Mouse (Mus musculus) kidney, postnatal 36 days (tissue): ENCODE data around the gene Flt3l.
A peak's percentile ranks its signal among the peaks of the same experiment; 100 is the strongest.

Experiments
- DNase-seq, 2 experiments: peaks; one replicate each; pipeline ENCODE4 v3.0.0; 2021 to 2022; ENCODE audit warnings: mixed read lengths in 2 of 2

The Flt3l gene

DNA sequence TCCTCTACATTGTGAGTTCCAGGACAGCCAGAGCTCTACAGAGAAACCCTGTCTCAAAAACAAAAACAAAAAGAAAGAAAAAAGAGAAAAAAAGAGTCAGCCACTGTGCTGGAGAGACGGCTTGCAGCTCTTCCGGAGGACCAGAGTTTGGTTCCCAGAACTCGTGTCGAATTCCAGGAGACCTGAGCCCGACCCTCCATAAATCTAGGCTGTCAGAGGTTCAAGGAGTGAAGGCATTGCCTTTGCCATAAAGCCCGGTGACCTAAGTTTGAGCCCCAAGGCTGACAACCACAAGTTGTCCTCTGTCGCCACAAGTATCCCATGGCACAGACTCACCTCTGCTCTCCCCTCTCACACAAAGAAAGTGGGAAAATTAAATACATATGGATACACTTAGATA, 42.1 kb downstream of the Flt3l start:
- DNase-seq: no peak

- DNase-seq: peak in 1 of 2 experiments; percentile 31
These were observed 42.7 kb downstream of the Flt3l start for GRCm38 (mm10) chr7:45093516-45093905.

- DNase-seq: no peak
These were observed 43.3 kb downstream of the Flt3l start for GRCm38 (mm10) chr7:45092828-45093515.

DNA sequence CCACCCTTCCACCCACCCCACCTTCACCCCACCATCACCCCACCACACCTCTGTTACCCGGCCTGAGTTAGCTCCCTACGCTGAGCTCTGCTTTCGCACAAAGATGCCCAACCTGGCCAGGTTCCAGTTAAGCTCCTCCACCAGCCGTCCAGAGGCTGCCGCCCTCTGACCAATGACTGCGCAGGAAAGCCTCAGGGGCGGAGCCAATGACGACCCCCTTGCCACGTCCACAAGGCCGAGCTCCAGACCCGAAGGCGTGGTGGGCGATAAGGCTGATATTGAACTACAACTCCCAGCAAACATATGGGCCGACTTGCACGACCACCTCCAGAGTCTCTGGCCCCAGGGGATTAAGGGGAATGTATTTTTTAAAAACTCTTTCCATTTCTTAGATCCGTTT, 44.2 kb downstream of the Flt3l start, which contains the start of gene Rcn3:
Rcn3 (minus strand) TSS at position 174 of the 400 bp plus-strand sequence.
- peak; percentile 80 to 83 for DNase-seq

DNA sequence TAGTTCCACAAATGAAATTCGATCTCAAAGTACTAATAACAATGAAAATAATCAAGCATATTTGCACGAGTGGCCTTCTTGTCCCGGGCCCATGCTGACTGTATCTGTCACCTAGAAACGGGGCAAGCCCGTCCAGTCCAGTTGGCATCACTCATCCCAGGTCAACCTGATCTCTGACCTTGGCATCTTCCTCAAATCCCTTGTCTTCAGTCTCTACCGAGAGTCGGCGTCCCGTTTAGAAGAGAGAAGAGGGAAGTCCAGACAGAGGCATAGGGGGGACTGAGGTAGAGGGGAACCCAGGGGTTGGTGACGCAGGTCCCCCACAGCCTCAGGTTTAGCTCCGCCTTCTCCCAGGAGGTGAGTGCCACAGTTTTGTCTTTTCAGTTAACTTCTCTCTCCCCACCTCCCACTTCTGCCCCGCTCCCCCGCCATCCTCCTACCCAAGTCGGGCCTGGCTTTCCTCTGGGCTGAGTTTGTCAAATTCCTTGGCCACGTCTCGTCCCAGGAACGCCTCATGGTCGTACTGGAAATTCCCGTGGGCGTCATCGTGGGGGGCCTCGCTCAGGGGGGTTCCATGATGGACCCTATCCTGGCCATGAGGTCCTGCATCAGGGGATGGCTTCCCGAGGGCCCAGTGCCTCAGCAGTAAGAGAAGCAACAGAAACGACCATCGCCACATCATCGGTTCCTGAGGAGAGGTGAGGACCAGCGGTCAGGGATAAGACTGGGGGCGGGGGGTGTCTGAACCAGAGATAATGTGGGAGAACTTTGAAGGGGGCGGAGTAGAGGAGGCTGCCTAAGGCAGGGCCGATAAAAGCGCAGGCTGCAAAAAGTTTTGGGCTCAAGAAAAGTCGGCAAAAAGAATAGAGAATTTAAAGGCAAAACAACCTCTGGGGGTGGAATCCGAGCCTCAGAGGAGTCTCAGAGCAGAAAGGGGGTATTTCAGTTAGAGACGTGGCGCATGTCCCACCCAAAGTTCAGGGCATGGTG, 44.9 kb downstream of the Flt3l start:
- no peak for DNase-seq

- DNase-seq: peak in 1 of 2 experiments; percentile 34
These were observed 45.8 kb downstream of the Flt3l start for GRCm38 (mm10) chr7:45090251-45090977.

GRCm38 (mm10) chr7:45088597-45088996, 47.6 kb downstream of the Flt3l start:
- no peak for DNase-seq

- DNase-seq: no peak
These were observed 50.1 kb downstream of the Flt3l start for GRCm38 (mm10) chr7:45086084-45086483.

DNA sequence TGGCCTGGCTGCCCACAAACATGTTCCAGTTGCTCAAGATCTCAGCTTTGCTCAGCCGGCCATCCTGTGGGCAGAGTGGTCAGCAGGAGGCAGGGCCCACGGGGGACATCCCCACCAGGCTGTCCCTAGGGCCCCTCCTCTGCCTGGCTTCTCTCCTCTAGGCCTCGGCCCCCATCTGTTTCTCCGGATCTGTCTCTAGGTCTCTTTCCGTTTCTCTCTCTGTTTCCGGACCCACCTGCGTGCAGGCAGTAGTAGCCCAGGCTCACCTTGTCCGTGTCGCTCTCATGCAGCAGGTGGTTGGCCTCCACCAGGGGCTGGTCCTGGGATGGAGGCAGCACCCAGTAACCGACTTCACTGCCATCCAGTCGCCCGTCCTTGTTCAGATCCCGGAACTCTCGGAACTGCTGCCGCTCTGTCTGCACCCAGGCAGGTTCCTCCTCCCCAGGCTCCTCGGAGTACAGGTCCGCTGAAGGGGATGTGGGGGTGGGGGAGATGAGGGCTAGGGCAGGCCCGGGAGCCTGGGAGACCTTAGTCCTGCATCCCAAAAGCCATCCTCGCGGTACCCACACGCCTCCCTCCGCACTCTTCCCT, 52.8 kb downstream of the Flt3l start:
- no peak for DNase-seq

DNA sequence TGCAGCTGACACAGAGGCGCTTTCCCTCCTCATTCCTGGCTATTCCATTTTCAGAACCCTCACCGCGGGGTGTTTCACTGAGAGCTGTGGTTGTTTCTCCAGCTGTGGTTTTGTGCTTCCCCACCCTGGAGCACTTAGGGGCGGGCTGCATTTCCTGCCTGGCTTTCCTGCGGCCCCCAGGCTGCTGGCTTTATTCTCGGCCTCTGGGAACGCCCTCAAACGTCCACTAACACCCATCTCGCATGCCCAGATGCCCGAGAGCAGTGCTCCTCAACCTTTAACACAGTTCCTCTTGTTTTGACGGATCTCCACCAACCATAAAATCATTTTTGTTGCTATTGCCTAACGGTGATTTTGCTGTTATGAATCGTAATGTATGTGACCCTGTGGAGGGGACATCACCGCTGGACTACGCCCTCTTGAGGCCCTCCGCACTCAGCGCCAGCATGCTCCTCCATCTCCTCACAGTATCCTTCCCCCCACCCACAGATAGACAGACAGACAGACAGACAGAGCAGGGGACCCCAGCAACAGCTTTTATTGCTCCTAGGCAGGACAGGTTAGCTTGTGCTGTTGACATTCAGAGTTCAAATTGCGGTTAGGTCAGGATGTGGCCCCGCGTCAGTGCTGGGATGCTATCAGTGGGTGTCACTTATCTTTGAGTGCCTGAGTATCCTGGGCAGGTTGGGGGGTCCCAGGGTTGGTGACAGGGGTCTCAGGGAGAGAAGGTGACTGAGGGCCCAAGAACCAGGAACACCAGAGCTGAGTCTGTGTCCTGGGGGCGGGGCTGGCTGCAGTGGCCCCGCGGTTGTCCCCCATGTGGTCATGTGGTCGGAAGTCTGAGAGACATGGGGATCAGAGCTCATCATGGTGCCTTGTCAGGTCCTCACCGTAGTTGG, 53.6 kb downstream of the Flt3l start:
- peak; percentile 51 to 68 for DNase-seq

DNA sequence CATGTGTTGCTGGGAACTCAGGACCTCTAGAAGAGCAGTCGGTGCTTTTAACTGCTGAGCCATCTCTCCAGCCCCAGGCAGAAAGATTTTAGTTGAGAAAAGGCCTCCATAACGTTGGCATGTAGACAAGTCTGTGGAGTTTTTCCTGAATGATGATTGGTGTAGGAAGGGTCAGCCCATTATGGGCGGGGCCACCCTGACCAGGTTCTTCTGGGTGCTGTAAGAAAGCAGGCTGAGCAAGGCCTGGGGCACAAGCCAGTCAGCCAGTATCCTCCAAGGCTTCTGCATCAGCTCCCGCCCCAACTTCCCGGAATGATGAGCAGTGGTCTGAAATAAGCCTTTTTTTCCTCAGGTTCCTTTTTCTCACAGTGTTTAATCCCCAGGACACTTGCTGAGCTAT, 55.2 kb downstream of the Flt3l start:
- DNase-seq: no peak

- DNase-seq: peak; percentile 91 to 96
These were observed 56.4 kb downstream of the Flt3l start for GRCm38 (mm10) chr7:45079856-45080255.
